Mouse (Mus musculus): ENCODE measurements around the gene Dhx16.

Dhx16 gene

DNA sequence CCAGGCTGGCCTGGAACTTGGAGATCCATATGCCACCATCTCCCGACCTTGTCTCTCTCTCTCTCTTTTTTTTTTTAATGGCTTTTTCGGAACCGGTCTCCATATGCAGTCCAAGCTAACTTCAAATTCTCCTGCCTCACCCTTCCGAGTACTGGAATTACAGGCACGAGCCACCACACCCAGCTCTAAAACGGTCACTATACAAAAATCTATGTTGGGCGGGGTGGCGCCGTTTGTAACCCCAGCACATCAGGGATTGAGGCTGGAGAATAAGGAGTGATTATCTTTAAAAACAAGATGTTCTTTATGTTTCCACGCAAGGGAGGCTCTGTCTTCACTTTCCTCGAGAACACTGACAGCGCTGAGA is 18.8 kb upstream of the Dhx16 start:
- no peak for DNase-seq (ENCODE audit: low spot score)

DNA sequence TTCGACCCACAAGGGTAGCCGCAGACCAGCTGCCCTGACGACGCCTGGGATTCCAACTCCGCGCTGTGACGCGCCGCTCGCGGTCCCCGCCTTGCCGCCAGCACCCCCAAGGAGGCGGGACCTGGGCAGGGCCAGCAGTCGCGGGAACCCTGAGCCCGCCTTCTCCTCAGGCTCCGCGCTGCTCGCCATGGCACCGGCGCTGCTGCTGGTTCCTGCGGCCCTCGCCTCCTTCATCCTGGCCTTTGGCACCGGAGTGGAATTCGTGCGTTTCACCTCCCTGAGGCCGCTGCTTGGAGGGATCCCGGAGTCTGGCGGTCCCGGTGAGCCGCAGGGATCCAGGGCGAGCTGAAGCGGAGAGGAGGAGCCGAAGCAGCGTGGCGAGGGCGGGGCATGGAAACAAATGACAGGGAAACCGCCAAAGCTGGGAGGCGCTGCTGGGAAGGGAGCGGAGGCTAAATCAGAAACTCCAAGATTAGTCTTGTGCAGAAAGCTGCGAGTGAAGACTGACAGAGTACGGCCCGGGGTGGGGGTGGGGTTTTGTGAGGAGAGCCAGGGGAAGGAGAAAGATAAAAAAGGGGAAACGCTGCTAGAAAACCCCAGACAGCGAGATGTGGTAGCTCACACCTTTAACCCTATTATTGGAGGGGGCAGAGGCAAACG is 18.3 kb upstream of the Dhx16 start, which contains the start of gene Nrm:
TSS of gene Nrm (plus strand) at position 121 of the 660 bp plus-strand sequence.
- DNase-seq (ENCODE audit: low spot score) = peak; percentile 94

DNA sequence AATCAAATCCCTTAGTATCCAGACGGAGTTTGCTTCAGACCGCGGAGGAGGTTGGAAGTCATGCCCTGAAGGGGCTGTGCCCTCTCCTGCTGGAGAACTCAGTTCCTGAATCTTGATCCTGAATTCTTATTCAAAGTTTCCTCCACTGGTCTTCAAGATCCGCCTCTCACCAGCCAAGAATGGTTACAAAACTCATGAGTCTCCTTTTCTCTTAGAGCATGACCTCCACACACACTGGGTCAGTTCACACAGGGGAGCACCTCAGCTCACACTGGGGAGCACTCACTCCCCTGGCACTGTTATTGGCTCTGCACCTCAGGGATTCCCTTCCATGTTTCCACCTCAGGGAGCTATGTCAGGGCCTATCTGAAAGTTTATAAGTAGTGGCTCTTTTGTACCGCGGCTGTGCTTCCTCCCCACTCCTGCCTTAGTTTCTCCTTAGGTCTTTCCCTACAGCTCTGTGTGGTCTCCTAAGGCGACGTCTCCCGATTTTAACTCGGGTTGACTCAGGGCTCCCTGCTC is 14.7 kb upstream of the Dhx16 start:
- no peak for DNase-seq (ENCODE audit: low spot score)

DNA sequence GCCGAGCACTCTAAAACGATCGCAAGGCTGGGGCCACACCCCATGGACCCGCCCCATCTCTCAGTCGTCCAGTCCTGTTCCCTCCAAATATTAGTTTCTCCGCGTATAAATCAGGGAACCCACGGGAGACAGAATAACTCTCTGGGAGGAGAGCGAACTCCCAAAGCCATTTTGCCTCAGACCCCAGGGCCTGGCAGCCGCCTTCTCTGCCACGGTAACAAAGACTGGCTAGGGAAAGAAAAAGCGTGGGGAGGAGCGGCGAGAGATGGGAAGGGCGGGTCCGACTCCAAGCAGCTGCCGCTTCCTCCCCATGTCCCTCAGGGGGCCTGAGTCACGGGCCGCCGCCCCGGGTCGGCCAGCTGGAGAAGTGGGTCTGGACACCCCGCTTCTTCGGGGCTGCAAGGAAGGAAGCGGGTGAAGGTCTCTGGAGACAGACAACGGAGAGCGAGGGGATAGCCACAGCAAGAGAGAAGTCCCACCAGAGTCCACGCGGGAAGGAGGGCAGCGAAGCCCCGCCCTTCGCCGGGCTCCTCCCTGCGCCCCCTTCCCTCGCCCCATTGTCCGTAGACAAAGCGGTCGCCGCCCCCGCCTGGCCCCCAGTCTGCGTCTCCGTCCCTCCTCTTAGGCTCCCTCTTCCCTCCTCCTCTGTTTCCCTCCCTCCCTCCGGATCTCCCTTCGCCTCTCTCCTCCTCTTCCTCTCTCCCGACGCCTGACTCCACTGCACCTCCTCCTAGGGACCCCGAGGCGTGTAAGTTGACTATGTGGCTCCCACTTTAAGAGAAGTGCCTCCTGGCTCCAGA is 13.9 kb upstream of the Dhx16 start, which contains the start of gene Ppp1r18:
TSS of gene Ppp1r18 (plus strand) at position 113 of the 800 bp plus-strand sequence.
- peak; percentile 90 for DNase-seq (ENCODE audit: low spot score)

DNA sequence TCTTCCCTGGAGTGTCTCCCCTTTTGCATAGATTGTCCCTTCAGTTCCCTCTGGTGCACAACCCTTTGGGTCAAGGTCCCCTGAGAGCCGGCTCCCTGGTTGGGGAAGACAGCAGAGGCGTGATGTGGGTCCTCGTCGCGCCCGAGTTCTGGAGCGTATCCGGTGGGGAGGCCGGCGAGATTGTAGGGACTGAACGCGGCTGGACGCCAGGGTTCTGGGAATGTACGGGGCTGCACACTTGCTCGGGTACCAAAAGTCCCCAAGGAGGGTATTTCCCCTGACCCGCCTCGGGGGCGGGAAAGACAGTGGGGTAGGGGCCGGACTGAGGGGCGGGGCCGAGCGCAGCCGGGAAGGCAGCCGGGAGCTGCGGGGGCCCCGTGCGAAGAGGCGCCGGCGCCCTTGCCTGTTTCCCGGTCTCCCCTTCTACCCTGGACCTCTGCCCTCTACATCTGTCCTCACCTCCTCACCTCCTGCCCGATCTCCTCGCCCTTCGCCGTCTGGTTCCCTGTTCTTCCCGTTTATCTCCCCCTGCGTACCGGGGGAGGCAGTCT is 13.3 kb upstream of the Dhx16 start:
- DNase-seq (ENCODE audit: low spot score) = peak; percentile 75

DNA sequence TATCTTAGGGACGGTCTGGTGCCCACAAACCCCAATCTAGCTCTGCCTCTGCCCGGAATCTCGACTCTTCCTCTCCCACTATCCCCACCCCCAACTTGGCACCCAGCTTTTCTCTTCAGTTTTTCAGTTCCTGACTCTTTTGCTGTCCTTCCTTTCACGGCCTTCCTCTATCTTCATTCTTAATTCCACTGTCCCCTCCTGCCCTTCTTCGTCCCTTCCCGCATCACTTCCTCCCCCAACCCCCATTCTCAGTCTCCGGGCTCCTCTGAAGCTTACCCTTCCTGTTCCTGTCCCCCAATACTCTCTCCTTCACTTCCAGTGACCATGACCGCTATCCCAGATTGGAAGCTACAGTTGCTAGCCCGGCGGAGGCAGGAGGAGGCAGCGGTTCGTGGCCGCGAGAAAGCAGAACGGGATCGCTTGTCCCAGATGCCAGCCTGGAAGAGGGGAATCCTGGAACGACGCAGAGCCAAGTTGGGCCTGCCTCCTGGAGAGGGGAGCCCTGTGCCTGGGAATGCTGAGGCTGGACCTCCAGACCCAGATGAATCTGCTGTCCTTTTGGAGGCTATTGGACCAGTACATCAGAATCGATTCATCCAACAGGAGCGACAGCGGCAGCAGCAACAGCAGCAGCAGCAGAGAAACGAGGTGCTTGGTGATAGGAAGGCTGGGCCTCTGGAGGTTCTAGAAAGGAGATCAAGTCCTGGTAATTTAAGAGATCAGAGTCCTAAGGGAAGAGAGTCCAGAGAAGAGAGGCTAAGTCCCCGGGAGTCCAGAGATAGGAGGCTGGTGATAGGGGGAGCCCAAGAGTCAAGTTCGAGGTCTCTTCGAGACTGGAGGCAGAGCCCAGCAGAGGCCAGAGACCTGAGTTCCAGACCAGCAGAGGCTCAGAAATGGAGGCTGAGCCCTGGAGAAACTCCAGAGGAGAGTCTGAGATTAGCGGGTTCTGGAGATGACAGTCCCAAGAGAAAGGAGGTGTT is 12.4 kb upstream of the Dhx16 start:
- peak; percentile 58 for DNase-seq (ENCODE audit: low spot score)

DNA sequence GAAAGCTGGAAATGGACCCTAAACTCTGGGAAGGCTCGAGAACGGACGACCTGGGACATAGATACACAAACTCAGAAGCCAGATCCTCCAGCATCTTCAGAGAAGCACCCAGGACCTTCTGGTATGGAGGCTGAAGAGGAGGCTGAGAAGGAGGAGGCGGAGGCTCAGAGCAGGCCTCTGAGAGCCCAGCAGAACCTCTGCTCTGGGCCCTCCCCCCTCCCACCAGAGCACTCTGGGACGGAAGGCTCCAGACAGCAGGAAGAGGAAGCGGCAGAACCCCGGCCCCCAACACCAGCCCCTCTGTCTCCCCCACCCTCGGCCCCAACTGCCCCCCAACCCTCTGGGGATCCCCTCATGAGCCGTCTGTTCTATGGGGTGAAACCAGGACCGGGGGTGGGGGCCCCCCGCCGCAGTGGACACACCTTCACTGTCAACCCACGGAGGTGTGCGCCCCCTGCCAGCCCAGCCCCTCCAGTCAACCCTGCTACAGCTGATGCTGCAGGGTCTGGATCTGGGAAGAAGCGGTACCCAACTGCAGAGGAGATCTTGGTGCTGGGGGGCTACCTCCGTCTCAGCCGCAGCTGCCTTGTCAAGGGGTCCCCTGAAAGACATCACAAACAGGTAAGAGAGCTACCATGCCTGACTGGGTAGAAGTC is 11.3 kb upstream of the Dhx16 start:
- DNase-seq (ENCODE audit: low spot score) = no peak

DNA sequence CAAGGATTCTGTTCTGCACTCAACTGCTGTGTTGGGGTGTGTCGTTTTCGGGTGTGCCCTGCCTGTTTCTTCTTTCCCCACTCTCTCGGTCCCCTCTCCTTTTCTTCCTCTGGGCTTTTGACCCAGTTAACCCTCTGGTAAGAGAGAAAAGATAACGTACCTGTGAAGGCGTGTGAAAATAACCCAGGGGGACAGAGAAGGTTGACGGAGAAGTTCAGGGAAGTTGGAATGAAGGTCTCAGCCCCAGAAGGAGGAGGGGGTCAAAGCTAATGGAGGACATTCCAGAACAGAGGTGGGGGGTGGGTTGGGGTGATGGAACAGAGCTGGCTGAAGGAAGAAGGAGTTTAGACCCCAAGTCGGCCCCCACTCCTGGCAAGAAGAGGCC is 10.7 kb upstream of the Dhx16 start:
- DNase-seq (ENCODE audit: low spot score) = no peak

DNA sequence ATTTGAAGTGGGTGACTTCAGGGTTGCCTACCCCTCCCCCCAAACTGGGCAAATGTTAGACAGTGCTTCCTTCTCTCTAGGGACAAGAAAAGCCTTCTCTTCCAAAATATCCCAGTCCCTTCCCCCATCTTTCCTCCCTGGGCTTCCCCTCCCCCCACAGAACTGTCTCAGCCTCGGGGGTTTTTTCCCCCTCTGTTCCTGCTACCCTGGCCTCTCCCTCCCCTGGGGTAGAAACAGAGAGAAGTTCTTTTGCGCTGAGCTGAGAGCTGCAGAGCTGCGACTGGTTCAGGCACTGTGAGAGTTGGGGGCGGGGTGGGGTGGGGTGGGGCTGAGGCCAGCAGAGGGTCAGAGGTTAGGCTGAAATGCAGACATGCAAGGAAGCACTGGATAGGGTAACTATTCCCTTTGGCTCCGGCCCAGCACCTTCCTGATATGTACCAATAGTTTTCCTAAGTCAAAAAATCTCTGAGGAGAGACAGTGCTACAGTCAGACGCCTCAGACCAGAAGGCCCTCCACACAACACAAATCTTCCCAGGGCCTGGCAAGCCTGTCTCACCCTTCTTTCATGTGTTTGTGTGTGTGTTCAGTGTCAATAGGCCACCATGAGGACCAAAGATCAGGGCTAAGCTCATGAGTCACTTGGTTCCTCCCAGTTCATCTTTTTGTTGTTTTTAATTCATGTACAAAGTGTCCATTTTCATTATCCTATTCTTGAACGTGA is 10.1 kb upstream of the Dhx16 start:
- DNase-seq (ENCODE audit: low spot score) = peak; percentile 72

DNA sequence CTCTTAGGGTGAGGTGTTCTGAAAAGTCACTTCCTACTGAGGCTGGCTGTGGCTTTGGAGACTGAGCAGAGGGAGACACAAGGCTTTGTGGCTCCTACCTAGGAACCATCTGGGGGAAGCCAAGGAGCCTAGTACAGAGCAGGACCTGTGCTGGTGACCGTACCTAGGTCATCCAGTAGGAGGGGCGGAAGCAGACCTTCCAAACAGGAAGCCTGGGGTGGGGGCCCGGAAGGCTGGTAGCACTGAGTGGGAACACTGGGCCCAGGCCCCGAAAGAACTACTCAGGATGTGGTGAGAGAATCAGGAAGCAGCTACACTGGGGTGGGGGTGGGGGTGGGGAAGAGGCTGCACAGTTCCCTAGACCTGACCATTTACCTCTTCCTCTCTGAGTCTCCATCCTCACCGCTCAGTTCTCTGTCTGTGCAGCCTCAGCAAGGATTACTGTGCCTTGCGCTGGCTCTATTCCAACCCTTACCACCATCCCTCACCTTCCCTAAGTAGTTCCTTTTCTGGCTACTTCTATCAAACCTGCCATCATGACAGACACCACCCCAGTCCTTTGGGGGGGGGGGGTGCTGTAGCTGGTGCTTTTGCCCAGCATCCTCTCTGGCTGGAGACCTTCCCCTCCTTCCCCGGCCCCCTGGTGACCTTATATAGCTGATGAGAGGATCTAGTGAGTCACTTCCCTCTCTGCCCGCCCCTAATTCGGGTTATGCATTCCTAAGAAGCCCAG is 9.3 kb upstream of the Dhx16 start:
- peak; percentile 29 for DNase-seq (ENCODE audit: low spot score)

DNA sequence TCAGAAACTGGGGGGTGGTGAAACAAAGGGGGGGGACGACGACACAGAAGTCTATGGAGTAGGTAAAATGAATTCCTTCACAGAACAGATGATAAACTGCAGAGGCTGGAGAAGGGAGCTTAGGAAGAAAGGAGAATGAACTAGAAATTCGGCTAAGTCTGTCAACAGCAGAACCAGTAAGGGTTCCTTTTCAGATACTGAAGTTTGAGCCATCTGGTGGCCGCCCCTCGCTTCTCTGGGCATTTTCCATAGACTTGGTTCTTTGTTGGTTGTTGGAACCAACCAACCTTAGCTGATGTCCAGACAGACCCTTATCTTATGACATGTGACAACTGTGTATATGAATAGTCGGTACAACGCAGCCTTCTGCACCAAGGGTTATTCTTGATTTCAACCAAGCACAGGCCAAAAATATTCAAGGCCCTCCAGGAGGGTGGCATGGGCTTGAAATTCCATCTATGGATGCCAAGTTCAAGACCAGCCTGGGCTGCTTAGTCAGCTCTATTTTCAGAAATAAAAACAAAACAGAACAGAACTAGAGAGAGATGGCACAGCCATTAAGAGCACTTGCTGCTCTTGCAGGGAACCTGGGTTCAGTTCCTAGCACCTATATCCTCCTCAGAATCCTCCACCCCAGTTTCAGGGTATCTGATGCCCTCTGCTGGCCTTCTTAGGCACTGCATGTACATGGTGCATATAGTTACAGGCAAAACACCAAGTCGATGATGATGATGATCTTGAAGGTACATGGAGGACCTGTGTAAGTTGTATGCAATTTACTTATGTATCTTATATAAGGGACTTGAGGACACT is 8.5 kb upstream of the Dhx16 start:
- DNase-seq (ENCODE audit: low spot score) = peak; percentile 33

DNA sequence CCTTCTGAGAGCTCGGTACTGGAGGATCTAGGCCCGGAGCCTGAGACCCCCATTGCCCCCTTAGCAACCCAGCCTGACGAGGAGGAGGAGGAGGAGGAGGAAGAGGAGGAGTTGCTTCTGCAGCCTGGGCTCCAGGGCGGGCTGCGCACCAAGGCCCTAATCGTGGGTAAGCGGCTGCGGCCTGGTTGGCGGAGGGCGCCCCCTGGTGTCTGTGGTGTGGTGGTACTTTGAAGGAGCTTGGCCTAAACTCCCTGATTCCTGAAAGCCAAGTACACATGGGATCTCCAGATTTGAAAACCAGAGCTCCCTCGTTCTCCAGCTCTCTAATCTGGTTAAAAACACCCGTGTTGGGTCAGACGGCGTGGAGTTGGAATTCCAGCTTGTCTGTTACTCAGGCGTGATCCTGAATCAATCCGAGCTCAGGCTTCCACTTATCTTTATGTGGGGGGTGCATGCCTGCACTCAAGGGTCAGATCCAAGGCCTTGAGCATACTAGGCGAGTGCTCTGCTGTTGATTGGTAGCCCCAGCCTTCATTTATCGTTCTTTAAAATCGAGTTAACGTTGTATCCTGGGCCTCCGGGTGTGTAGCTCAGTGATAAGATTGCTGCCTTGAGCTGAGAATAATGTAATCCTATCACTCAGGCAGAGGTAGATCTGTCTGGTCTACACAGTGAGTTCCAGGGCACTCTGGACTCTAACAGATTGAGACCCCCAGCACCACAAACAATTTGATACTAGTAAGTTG is 5.7 kb upstream of the Dhx16 start:
- peak; percentile 87 for DNase-seq (ENCODE audit: low spot score)

DNA sequence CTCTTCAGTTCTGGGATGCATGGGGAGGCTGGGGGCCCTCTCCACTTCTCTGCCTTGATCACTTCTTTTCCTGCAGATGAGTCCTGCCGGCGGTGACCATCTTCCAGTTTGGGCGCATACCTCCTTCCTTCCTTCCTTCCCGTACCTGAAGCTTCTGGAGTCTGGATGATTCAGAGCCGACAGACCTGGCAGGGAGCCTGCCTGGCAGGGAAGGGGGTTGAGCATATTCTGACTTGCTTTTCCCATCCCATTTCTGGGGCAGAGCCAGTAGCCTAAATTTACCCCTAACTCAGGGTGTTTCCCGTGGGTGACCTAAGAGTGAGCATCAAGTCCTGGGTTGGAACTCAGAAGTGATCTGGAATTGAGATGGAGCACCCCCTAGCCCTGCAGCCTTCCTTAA is 4.9 kb upstream of the Dhx16 start:
- no peak for DNase-seq (ENCODE audit: low spot score)

DNA sequence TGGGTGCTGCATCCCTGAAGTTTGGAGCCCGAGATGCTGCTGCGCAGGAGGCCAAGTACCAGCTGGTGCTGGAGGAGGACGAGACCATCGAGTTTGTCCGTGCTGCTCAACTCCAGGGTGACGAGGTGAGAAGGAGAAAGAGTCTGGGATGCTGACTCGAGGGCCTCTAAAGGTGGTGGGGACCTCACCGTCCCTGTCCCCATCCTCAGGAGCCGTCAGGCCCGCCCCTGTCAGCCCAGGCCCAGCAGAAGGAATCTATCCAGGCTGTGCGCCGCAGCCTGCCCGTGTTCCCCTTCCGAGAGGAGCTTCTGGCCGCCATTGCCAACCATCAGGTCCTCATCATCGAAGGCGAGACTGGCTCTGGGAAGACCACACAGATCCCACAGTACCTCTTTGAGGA is 3.3 kb downstream of the Dhx16 start:
- no peak for DNase-seq (ENCODE audit: low spot score)

DNA sequence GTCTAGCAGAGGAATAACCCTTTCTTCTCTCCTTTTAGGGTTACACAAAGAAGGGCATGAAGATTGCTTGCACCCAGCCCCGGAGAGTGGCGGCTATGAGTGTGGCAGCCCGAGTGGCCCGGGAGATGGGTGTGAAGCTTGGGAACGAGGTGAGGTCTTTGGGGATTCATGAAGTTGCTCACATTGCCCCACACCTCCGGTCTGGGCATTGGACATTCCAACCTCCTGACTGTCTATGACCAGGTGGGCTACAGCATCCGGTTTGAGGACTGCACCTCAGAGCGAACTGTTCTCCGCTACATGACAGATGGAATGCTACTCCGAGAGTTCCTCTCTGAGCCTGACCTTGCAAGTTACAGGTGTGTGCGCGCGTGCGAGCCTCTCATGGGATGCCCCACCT is 4.2 kb downstream of the Dhx16 start:
- no peak for DNase-seq (ENCODE audit: low spot score)

DNA sequence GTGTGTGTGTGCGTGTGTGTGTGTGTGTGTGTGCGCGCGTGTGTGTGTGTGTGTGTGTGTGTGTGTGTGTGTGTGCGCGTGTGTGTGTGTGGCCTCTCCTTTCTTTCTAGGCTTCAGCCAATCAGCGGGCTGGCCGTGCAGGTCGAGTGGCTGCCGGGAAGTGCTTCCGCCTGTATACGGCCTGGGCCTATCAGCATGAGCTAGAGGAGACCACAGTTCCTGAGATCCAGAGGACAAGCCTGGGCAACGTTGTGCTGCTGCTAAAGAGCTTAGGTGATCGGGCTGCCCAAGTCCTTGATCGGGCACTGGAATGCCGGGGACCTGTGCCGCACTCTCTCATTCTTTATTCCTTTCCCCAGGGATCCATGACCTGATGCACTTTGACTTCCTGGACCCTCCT is 8.1 kb downstream of the Dhx16 start:
- DNase-seq (ENCODE audit: low spot score) = no peak

DNA sequence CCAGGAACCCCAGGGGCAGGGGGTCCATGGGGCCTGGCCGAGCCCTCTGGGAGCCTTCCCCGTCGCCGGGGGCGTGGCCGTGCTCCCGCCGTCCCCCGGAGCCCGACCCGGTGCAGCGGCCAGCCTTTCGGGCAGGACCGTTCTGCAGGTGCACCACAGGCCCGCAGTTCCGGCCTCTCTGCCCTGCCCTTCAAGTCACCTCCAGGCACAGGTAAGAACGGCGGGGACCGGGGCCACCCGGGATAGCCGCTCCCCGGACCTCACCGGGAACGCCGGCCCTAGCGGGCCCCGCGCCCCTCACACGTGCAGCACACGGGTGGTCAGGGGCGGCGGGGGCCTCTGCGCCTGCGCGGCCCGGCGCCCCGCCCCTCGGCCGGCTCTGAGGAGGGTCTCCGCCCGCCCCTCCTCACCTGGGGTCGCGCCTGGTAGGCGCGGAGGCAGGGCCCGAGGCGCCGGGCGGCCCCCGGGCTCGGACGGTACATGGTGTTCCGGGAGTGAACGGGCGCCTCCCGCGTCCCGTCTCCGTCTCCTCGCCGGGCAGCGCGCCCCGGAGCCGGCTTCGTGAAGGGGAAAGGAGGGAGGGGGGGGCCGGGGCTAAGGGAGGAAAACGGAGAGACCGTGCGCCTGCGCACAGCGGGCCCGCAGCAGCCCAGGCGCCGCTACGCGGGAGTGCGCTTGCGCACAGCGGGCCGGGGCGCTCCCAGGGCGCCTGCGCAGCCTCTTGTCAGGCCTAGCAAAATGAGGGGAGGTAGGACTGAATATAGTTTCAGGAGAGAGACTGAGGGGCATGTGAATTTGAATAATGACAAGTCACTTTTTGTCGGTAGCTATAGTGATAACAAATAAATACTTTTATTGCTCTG is 17.4 kb downstream of the Dhx16 start, which contains the start of gene 2310061I04Rik:
TSS of gene 2310061I04Rik (minus strand) at position 651 of the 863 bp plus-strand sequence.
- DNase-seq (ENCODE audit: low spot score) = peak; percentile 95
